Mouse (Mus musculus): ENCODE results near the gene Gm20696.

DNA sequence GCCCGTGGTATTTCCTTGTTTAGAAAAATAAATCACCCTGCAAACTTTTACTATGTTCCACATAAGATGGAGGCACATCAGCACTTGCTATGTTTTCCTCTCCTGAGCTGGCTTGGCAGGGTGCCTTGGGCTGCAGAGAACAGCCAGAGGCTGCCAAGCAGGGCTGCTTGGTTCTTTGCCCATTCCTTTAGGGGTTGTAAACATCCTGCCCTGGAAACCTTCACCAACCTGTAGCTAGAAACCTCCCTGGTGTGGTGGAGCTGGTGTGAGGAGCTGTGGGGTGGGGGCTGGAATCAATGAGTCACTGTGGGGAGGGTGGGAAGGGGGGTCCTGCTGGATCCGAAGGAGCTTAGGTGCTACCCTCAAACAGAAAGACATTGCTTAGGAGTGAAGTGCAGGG is 61.8 kb downstream of the Gm20696 start:
- TF ChIP-seq CTCF (IDR thresholded peaks at IDR 0.05; ENCODE audit: low read depth): no peak
- no peak for TF ChIP-seq EP300 (IDR thresholded peaks at IDR 0.05; ENCODE audit: low read depth)

Data from liver, embryonic 14.5 days (tissue).